Mouse (Mus musculus): ENCODE data around the gene Gpr152.
A peak's percentile ranks its signal among the peaks of the same experiment; 100 is the strongest.

Gene Gpr152

DNA sequence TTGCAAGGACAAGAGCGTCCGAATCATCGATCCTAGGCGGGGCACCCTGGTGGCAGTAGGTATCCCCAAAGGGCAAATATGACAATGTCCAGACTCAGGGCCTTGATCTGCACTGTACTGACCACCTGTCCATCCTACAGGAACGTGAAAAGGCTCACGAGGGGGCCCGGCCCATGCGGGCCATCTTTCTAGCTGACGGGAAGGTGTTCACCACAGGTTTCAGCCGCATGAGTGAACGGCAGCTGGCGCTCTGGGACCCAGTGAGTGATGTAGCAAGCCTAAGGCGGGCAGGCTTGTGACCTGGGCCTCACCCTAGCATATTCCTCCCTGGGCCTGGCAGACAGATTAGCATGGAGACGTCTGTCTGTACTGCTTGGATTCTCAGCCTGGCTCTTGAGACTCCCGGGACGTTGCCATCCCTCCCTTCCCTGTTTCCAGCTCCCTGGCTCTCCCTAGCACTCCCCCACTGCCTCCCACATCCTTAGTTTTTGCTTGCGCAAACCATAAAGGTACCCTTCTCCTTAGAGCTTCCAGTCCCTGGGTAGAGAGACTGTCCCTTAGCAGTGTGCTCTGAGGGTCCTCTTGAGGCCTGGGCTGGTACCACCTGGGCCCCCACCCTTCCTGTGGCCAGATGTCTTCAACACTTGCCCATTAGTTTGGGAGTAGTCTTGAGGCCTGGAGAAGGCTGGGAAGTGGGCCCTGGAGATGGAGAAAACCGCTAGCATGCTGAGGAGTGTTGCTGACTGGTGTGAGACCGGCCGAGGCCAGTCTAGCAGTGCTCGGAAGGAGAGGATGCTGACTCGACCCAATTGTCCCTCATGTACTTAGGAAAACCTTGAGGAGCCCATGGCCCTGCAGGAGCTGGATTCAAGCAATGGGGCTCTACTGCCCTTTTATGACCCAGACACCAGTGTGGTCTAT, 11.2 kb downstream of the Gpr152 start:
- no peak for DNase-seq (ENCODE audit: low spot score)

DNA sequence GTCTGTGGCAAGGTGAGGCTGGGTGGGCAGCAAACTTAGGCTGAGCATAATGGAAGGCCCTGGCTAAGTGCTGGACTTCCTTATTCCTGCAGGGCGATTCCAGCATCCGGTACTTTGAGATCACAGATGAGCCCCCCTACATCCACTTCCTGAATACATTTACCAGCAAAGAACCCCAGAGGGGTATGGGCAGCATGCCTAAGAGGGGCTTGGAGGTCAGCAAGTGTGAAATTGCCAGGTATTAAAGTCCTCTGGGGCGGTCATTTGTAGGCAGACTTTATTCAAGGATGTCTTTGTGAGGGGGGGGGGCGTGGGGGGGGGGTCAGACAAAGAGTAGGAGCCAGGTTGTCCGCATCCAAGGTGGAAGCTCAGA, 11.9 kb downstream of the Gpr152 start:
- no peak for DNase-seq (ENCODE audit: low spot score)

DNA sequence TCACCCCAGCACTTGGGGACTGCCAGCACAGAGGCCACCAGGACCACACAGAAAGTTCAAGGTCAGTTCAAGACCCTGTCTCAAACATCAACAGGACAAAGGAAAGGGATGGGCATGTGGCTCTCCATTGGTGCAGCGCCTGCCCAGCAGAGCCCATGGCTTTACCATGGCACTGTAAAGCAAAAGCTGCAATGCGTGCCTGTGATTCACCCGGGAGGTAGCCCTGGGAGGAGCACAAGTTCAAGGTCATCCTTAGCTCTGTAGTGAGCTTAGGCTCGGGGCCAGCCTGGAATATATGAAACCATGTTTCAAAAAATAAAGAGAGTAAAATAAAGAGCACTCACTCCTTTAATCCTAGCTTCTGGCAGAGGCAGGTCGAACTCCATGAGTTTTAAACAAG, 12.3 kb downstream of the Gpr152 start:
- DNase-seq (ENCODE audit: low spot score): no peak

DNA sequence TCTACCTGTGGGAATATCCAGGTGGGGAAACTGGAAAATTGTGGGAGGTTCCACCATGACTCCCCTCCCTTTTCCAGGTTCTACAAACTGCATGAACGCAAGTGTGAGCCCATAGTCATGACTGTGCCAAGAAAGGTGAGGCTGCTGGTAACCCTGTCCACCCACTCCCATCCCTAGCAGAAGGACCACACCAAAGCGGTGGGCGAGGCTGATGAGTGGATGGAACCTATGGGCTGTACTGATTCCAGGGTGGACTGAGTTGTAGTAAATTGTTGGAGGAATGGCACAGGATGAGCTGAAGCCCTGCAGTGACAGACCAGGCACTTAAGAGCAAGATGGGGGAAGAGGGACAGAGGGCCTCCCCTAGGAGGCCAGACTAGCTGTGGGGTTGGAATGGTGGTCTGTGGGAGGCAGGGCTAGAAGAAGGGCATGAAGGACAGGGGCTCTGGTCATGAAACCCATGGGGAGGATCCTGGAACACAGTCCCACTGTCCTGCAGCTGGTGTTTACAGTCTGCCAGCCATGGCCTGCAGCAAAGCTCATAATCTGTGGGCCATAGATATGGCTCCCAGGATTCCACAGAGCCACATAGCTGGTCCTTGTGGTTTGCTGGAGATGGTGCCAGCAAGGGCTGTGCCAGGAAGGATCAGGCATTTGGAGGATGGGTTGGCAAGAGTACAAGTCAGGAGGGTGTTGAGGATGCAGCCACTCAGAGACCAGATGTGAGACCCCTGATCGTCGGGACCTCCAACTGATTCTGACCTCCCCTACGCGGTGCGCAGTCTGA, 13.1 kb downstream of the Gpr152 start:
- DNase-seq (ENCODE audit: low spot score): no peak

DNA sequence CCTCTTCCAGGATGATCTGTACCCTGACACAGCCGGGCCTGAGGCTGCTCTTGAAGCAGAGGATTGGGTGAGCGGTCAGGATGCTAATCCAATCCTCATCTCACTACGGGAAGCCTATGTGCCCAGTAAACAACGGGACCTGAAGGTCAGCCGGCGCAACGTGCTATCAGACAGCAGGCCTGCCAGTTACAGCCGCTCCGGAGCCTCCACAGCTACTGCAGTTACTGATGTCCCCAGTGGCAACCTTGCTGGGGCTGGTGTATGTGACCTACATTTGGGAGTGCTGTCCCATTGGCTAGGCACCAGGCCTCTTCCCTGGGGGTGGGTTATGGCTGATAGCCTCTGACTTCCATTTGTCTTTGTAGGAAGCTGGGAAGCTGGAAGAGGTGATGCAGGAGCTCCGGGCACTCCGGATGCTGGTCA, 13.7 kb downstream of the Gpr152 start, which contains the start of gene Ptprcap:
Gene Ptprcap, plus strand, starts transcription at position 373 of the 423 bp plus-strand sequence.
- DNase-seq (ENCODE audit: low spot score): no peak

DNA sequence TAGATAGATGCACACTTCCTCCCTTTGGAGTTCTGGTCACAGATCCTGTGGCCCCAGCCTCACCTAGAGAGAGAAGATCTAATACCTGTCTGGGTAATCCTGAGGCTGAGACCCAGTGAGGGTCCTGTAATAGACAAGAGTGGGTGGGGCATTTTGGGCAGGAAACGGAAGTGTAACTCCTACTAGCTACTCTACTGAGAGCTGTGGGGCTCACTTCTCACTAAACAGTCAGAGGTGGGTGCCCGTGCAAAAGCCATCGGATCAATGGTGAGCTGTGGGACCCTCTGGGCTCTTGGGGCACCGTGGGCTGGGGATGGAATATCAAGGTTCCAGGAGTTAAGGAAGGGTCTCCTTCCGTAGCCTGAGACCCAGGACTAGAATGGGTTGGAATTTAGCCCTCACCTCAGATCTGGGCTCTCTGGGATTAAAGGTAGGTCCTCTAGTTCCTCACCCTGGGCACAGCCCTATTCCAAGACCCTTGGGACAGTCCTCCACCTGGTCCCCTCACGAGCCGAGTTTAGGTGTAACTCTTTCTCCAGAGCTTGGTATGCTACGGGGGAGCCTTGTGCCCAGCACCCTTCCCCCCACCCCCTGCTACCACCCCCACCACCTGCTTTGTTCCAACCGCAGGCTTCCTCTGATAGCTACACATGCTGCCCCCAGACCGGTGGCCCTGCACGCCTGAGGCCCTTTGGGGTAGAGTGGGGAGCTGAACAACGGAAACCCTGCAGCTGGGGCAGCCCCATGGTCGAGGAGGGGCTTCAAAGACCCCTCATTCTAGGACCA, 15.0 kb downstream of the Gpr152 start:
- DNase-seq (ENCODE audit: low spot score): peak; percentile 58

DNA sequence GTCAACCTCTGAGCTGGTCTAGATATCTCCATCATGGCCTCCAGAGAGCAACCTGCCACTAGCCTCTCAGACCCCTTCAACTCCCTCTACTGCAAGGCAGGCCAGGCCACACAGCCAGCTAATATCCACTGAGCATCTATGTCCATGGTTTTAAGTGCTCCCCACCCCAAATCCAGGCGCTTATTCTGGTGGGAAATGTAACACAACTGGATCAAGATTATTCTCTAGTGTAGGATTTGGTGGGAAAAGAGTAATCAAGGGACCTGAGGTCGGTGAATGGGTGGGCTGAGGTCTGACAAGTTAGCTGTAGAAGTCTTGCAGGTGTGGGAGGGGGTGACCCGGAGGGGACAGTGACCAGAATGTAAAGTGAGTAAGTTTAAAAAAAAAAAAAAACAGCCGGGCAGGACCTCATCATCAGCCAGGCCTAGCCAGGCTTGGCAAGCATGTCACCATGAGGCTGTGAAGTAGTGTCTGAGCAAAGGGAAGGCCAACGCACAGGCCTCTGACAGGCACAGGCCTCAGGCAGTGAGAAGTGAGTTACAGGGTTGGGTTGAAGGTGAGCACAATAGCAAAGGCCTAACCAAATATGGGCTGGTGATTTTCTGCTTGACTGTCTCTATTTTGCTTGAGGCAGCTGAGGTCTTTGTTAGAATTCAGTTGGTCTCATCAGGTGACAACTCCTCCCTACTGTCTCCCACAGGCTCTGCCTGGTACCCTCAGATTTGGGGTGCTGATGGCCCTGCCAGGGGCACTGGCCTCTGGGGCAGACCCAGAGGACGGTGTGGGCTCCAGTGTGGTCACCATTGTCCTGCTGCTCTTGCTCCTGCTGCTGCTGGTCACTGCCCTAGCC, 15.9 kb downstream of the Gpr152 start:
- DNase-seq (ENCODE audit: low spot score): peak; percentile 24

DNA sequence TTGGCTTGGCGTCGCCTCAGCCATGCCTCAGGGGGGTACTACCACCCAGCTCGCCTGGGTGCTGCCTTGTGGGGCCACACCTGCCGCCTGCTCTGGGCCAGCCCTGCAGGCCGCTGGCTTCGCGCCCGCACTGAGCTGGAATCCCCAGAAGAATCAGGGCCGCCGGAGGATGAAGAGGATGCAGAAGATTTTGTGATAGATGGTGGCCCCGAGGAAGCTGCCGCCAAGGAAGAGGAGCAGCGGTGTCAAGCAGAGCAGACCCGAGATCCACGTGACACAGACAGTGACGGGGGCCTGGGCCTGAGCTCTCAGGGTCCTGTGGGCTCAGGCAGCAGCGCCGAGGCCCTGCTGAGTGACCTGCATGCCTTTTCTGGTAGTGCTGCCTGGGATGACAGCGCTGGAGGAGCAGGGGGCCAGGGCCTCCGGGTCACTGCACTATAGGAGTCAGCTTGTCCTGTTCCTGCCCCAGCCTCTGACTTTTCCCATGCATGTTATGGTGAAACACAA, 16.5 kb downstream of the Gpr152 start:
- no peak for DNase-seq (ENCODE audit: low spot score)

DNA sequence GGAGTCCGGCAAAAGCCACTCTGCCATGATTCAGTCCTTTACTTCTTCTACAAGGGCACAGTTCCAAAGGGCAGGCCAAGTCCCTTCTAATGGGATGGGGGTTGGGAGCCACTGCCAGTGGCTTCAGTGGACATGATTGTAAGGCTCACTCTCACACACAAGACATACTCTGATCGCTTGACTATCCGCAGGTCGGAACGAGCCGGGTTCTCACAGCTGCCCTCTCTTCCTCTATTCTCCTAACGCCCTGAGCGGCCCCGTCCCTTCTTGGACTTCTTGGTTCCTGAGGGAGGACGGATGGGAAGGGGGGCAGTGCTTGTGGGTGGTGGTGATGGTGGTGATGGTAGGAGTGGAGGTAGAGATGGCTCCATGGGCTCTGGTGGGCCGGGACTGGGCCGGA, 17.2 kb downstream of the Gpr152 start:
- no peak for DNase-seq (ENCODE audit: low spot score)

DNA sequence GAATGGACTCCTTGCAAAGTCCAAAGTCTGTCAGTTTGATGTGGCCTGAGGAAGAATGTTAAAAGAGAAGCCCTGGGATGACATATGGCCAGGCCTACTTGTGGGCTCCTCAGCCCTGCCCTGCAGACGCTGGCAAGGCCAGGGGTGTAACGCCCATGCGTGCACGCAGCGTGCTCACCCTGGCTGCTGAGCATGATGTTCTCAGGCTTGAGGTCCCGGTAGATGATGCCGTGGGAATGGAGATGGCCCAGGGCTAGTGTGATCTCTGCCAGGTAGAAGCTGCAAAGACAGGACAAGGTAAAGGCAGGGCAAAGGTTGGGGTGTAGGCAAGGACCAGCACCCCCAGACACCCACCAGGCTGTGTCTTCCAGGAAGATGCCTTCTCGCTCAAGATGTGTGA, 19.5 kb downstream of the Gpr152 start:
- no peak for DNase-seq (ENCODE audit: low spot score)

DNA sequence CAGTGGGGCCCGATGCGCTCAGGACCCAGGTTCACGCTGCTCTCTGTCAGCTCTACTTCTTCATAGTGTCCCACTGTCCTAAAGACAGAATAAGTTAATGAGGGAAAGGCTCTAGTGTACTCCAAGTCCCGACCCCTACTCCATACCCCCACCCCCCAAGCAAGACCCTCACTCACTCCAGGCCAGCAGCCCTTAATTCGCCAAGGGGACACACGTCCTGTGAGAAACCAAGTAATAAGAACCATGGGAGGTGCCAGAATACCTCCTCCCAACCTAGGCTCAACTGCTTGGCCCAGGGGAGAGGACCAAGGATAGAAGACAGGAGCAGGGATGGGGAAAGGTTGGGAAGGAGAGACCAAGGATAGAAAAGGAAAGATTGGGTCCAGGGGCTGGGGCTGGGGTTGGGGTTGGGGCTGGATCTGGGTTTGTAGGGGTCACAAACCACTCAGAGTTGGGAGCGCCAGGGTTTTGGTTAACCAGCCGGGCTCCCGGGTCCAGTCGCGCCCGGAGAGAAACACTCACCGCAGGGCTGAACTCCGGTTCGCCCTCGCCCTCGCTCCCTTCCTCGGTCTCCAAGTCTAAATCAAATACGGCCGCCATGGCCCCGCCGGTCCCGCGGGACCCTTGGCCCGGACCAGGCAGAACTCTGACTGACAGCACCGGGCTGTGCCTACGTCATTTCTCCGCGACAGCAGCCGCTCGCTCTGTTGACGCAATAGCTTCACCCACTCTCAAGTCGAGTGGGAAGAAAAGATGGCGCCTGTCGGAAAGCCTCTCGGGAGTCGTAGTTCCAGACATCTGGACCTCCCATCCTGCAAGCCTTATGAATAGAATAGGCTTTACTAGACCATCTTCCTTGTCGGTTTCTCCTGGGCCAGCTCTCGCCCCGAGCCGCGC, 23.3 kb downstream of the Gpr152 start, which contains the start of gene Rps6kb2:
Gene Rps6kb2, minus strand, starts transcription at position 709 of the 897 bp plus-strand sequence.
- peak; percentile 95 for DNase-seq (ENCODE audit: low spot score)

DNA sequence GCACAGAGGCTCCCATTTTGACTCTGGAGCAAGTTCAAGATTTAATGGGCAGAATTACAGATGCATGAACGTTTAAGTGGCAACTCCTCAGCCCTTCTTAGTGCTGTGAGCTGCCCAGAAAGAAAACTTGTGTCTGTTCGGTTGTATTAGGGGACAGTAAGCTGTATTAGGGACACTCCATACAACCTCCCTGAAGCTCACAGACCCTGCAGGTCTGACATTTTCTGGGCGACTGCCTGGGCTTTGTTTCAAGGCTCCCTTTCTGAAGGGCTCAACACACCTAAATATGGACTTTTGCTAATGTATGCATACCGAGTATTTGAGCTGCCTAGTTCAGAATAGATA, 23.9 kb downstream of the Gpr152 start:
- DNase-seq (ENCODE audit: low spot score): no peak

DNA sequence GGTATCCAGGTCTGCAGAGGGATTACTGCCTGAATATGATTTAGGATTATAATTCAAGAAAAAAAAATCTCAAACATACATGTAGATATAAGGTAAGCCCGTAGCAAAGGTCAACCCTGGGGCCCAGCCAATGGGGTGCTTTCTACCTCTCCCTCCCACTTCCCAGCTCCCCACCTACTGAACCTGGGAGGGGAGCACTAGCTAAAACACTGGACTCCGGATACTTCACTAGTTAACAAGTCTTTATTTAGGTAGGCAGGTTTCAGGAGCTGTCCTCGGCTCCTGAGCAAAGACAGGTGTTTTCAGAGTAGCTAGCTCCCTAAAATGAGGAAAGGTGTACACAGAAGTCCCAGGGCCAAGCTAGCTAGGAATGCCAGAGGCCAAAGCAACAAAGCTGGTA, 24.5 kb downstream of the Gpr152 start:
- no peak for DNase-seq (ENCODE audit: low spot score)

DNA sequence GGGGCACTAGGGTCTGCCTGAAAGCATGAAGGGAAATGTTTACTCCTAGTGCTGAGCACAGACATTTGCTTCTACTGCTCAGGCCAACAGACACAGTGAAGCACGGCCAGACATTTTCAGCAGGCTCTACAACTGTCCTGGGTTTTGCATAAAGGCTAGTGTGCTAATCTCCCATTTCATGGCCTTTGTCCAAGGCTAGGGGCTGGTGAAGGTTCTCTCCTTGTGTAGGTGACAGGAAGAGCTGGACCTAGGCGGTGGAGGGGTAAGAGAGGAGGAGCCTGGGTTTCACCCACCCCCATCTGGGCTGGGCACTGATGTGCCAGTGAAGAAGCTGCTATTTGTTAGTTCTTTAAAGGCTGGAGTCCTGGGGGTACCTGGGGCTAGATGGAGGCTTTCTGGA, 25.1 kb downstream of the Gpr152 start:
- no peak for DNase-seq (ENCODE audit: low spot score)

DNA sequence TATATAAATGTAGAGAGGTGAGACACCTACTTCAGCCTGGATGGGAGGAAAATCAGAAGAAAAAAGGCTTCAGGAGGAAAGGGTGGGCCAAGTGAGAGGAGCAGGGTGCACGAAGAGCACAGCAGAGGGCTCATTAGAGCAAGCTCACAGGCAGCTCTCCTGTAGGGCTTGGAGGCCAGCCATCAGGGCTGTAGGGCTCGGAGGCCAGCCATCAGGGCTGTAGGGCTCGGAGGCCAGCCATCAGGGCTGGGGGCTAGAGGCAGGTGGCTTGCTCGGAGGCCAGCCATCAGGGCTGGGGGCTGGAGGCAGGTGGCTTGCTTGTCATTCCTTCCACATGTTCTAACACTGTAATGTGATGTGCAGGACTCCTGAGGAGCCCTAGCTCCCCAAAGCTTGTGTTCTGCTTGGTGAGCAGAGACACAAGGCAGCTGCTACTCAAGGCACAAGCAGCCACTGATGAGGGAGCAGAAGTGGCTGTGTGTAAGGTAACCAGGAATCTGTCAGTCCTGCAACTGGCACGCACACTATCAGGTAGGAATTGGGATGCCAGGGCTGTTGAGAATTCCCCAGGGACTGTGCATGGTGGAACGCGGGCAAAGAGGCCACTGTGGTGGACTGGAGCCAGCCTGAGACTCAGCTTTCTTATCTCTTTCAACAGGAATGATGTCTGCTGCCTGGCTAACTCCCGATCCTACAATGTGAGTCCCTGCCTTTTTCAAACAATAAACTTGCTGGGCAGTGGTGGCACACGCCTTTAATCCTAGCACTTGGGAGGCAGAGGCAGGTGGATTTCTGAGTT, 27.3 kb downstream of the Gpr152 start:
- DNase-seq (ENCODE audit: low spot score): no peak

DNA sequence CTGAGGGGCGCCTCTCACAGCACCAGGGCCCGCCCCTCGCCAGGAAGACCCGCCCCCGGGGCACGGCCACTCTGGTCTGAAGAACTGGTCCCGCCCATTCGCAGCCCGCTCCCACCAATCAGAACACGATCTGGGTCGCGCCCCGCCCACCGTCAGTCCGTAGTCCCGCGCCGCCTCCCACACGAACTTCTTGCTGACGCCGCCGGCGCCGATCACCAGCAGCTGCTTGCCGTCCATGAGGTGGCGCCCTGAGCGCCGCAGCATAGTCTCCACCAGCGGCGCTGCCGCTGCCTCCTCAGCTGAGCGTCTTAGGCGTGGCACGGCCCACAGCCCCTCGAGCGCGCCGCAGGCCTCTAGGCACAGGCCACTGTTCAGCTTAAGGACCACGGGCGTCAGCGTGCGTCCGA, 29.8 kb downstream of the Gpr152 start:
- DNase-seq (ENCODE audit: low spot score): peak; percentile 99

DNA sequence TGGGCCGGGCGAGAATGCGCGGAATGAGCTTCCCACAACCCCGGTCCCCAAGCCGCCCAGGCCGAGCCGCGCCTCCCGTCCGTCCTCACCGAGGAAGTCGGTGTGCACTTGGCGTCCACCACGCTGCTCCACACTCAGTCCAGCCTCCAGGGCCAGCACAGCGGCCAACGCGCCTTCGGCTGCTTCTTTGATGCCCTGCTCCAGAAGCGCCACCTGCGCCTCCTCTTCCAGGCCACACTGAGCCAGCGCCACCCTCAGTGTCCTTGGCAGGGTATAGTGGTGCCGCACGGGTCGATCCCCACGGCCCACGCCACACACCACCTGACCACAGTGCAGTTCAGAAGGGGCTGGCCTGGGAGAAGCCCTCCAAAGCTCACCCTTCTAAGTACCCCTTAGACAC, 30.2 kb downstream of the Gpr152 start:
- DNase-seq (ENCODE audit: low spot score): no peak

DNA sequence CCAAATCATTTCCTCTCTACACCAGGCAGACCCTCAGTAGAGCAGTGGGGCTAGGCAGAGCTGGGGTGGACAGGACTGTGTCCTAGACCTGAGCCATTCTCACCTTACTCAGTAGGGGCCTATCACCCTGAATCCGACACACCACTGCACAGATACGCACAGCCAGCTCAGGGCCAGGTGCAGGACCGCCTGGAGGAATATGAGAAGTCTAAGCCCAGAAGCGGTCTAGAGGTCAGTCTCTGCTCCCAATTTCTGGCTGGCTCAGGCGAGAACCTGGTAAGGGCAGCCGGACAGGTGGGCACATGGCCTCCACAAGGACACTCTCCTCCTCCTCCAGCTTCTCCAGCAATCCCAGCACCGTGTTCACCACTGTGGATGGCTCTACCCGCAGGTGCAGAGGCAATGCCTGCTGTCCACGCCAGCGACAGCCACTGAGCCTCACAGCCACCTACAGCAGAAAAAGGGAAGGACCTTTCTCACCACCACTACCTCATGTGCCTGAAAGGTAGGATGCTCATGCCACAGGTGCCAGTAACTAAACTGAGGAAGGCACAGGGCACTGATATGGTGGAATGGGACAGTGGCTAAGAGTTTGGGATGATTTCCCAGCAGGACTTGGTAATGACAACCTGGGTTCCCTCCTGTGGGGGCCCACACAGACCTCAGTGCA, 31.3 kb downstream of the Gpr152 start:
- DNase-seq (ENCODE audit: low spot score): no peak
